ENCODE assay signal across 9 mouse cellular contexts in genomic region chr10:78575105-78575632, GRCm38 (mm10). TPM values are rescaled to one million over a fixed set of nuclear protein-coding genes. Genes with fewer than 3 reads are reported as not detected.
DNase-seq lines count a peak whose midpoint lies in the region; ATAC-seq and TF ChIP-seq lines count a peak whose summit lies in the region.
"Had no signal": no experiment of that assay in that cellular context is flagged by ENCODE, and none has a peak within 500 bp of the region (broad histone marks: within the 10 kb centered on the region; RNA-seq: fewer than 3 reads in every experiment).

No protein-coding gene starts in this region.

- peak overlapping the region; percentile 95 for H3K27ac ChIP-seq in cerebellum, adult 2 months (ENCODE audit: insufficient read depth, low read length)
- H3K27ac ChIP-seq in forebrain, embryonic 12.5 days = no peak overlapping the region
- peak overlapping the region; percentile 63 for H3K27ac ChIP-seq in liver, embryonic 14.5 days

- peak overlapping the region; percentile 62 for H3K4me2 ChIP-seq in forebrain, embryonic 12.5 days
- H3K4me2 ChIP-seq in liver, embryonic 14.5 days (ENCODE audit: low read depth) = peak overlapping the region; percentile 70

- TF ChIP-seq CTCF in cerebellum, adult 2 months (IDR thresholded peaks at IDR 0.05; ENCODE audit: borderline replicate concordance, insufficient read depth, low read depth, low read length) = no peak
- TF ChIP-seq CTCF in liver, embryonic 14.5 days (IDR thresholded peaks at IDR 0.05; ENCODE audit: low read depth) = no peak

- 3% methylated on average over 13 of the region's 13 CpGs for WGBS in cerebellum, adult 2 months
- WGBS in forebrain, embryonic 12.5 days = 17% methylated on average over 13 of the region's 13 CpGs
- 7% methylated on average over 13 of the region's 13 CpGs for WGBS in liver, embryonic 14.5 days (ENCODE audit: insufficient replicate concordance)

- H3K4me3 ChIP-seq in cerebellum, adult 2 months (replicated peaks; ENCODE audit: insufficient read depth, low read depth, low read length) = peak overlapping the region; percentile 78
- H3K4me3 ChIP-seq in forebrain, embryonic 12.5 days (replicated peaks) = peak overlapping the region; percentile 57
- H3K4me3 ChIP-seq in liver, embryonic 14.5 days (ENCODE audit: insufficient read depth in 1 of 2, low read depth in 2 of 2, low read length in 2 of 2) = peak overlapping the region; percentile 72 to 74

- no peak for DNase-seq in cerebellum, adult 2 months
- DNase-seq in cerebellum, postnatal 10 days = no peak
- peak; percentile 74 for DNase-seq in 3T3-L1 (ENCODE audit: low read depth, low spot score)
- peak in 2 of 3 experiments; percentile 9 to 16 for DNase-seq in liver, embryonic 14.5 days (ENCODE audit: low read depth in 3 of 3, low spot score in 3 of 3)
- DNase-seq in urinary bladder, adult 18-20 months (ENCODE audit: low spot score in 2 of 2) = no peak
- DNase-seq in ovary, postnatal 10 days (ENCODE audit: low spot score) = no peak
- no peak for DNase-seq in cerebellum, postnatal 4 days (ENCODE audit: low spot score in 2 of 2)

- no peak for TF ChIP-seq EP300 in liver, embryonic 14.5 days (IDR thresholded peaks at IDR 0.05; ENCODE audit: low read depth)

- H3K9me3 ChIP-seq in forebrain, embryonic 12.5 days = no peaks in the 10 kb centered on the region
- H3K9me3 ChIP-seq in liver, embryonic 14.5 days (ENCODE audit: control insufficient read depth, low read length) = no peaks in the 10 kb centered on the region

- no peak for TF ChIP-seq POLR2A in cerebellum, adult 2 months (IDR thresholded peaks at IDR 0.05; ENCODE audit: borderline replicate concordance, insufficient read depth, low read length)

- peaks cover 24% of the 10 kb centered on the region for H3K36me3 ChIP-seq in forebrain, embryonic 12.5 days (replicated peaks)
- H3K36me3 ChIP-seq in liver, embryonic 14.5 days (replicated peaks; ENCODE audit: control insufficient read depth, insufficient read depth, low read depth) = no peaks in the 10 kb centered on the region; the same call in 1 of the 2 replicates

- H3K27me3 ChIP-seq in cerebellum, adult 2 months (ENCODE audit: control insufficient read depth, insufficient read depth, low read length) = no peaks in the 10 kb centered on the region
- H3K27me3 ChIP-seq in forebrain, embryonic 12.5 days = no peaks in the 10 kb centered on the region
- H3K27me3 ChIP-seq in liver, embryonic 14.5 days (ENCODE audit: control insufficient read depth, insufficient read depth, low read length) = no peaks in the 10 kb centered on the region

- H3K9ac ChIP-seq in forebrain, embryonic 12.5 days = peak overlapping the region; percentile 54
- H3K9ac ChIP-seq in liver, embryonic 14.5 days (replicated peaks) = peak overlapping the region; percentile 77

- H3K4me1 ChIP-seq in cerebellum, adult 2 months (ENCODE audit: control insufficient read depth, insufficient read depth, low read length) = peaks cover 23% of the 10 kb centered on the region
- peaks cover 8% of the 10 kb centered on the region for H3K4me1 ChIP-seq in forebrain, embryonic 12.5 days
- peaks cover 11 to 14% of the 10 kb centered on the region in 2 experiments for H3K4me1 ChIP-seq in liver, embryonic 14.5 days (replicated peaks; ENCODE audit: control insufficient read depth in 2 of 2, insufficient read depth in 2 of 2, low read length in 1 of 2)

- peak; percentile 52 for ATAC-seq in forebrain, embryonic 12.5 days (ENCODE audit: low FRiP score)
- ATAC-seq in liver, embryonic 14.5 days (ENCODE audit: insufficient read depth) = peak; percentile 21

RNA-seq across cellular contexts. Expression of gene Ilvbl, which starts 1.0 kb away (rescaled TPM):
- 86.6 and 95.0 TPM in 2 replicates for polyA plus RNA-seq in cerebellum, adult 2 months (2012; rRNA removed)
- 39.0 and 39.3 TPM in 2 replicates for polyA plus RNA-seq in forebrain, embryonic 12.5 days (2016; fragmentation: Nextera tagmentation; extraction: Ambion mirVana)
- 7.3 and 10.0 TPM in 2 replicates for polyA plus RNA-seq in liver, embryonic 14.5 days (2012; rRNA removed)
- 10.9 and 11.5 TPM in 2 replicates for polyA plus RNA-seq in liver, embryonic 14.5 days (2014; fragmentation: Nextera tagmentation; extraction: Ambion mirVana)

RNA-seq across cellular contexts. Expression of gene Syde1, which starts 16.6 kb away (rescaled TPM):
- polyA plus RNA-seq in cerebellum, adult 2 months (2012; rRNA removed) = 17.6 and 19.8 TPM in 2 replicates
- polyA plus RNA-seq in forebrain, embryonic 12.5 days (2016; fragmentation: Nextera tagmentation; extraction: Ambion mirVana) = 8.3 and 8.5 TPM in 2 replicates
- polyA plus RNA-seq in liver, embryonic 14.5 days (2012; rRNA removed) = 1.7 and 1.9 TPM in 2 replicates
- polyA plus RNA-seq in liver, embryonic 14.5 days (2014; fragmentation: Nextera tagmentation; extraction: Ambion mirVana) = 1.5 and 1.6 TPM in 2 replicates

RNA-seq across cellular contexts. Expression of gene Olfr1357, which starts 42.7 kb away (rescaled TPM):
- polyA plus RNA-seq in cerebellum, adult 2 months (2012; rRNA removed) = not detected in 2 replicates
- not detected in 2 replicates for polyA plus RNA-seq in forebrain, embryonic 12.5 days (2016; fragmentation: Nextera tagmentation; extraction: Ambion mirVana)
- not detected in 2 replicates for polyA plus RNA-seq in liver, embryonic 14.5 days (2012; rRNA removed)
- not detected in 2 replicates for polyA plus RNA-seq in liver, embryonic 14.5 days (2014; fragmentation: Nextera tagmentation; extraction: Ambion mirVana)
- polyA plus RNA-seq: gonadal fat pad, adult 2 months had no signal

RNA-seq across cellular contexts. Expression of gene Olfr1358, which starts 57.9 kb away (rescaled TPM):
- polyA plus RNA-seq in cerebellum, adult 2 months (2012; rRNA removed) = not detected in 2 replicates
- polyA plus RNA-seq in forebrain, embryonic 12.5 days (2016; fragmentation: Nextera tagmentation; extraction: Ambion mirVana) = not detected in 2 replicates
- not detected in 2 replicates for polyA plus RNA-seq in liver, embryonic 14.5 days (2012; rRNA removed)
- not detected in 2 replicates for polyA plus RNA-seq in liver, embryonic 14.5 days (2014; fragmentation: Nextera tagmentation; extraction: Ambion mirVana)
- polyA plus RNA-seq: gonadal fat pad, adult 2 months had no signal

Comparison
In these comparisons a context has a peak if more than half of its experiments do, and no peak if none do; other contexts are left out.
1. DNase-seq: peak in 3T3-L1 (single experiment) and liver, embryonic 14.5 days (2 of 3); none in cerebellum, adult 2 months (0 of 2), cerebellum, postnatal 10 days (0 of 2), urinary bladder, adult 18-20 months (0 of 2), ovary, postnatal 10 days (single experiment) and cerebellum, postnatal 4 days (0 of 2).
2. Peak in every context shown above with its lines, with median percentiles within 50 percentile points of each other: H3K4me3 ChIP-seq.